Mouse (Mus musculus) embryonic facial prominence, embryonic 14.5 days (tissue): ENCODE results near the gene Cd63. TPM values are rescaled to one million over a fixed set of nuclear protein-coding genes. Genes with fewer than 3 reads are reported as not detected.

Experiments
- ATAC-seq: fragments of 200-750 bp; cut with Nextera tagmentation; 2 replicates; pipeline ENCODE4 v1.8.0; 2017; ENCODE audit warnings: low read depth, moderate number of reproducible peaks, moderate TSS enrichment
- DNase-seq: peaks from one replicate; pipeline ENCODE4 v3.0.0-alpha.2; 2015; ENCODE audit warnings: low spot score
- H3K27ac ChIP-seq: fragments of 300-500 bp; sonication (generic); replicated peaks from 2 replicates; pipeline ENCODE4 v1.5.1; 2014; ENCODE audit warnings: low read depth, mild to moderate bottlenecking, low read length, moderate library complexity
- H3K27me3 ChIP-seq: fragments of 300-500 bp; sonication (generic); replicated peaks from 2 replicates; pipeline ENCODE4 v1.6.1; 2014; ENCODE audit warnings: low read length; ENCODE audit not compliant: control insufficient read depth, insufficient read depth
- H3K36me3 ChIP-seq: fragments of 300-500 bp; sonication (generic); 2 replicates; pipeline ENCODE4 v1.6.1; 2014; ENCODE audit warnings: low read length, mixed read lengths; ENCODE audit not compliant: control insufficient read depth, insufficient read depth
- H3K4me1 ChIP-seq: fragments of 300-500 bp; sonication (generic); 2 replicates; pipeline ENCODE4 v1.6.1; 2014; ENCODE audit warnings: antibody characterized with exemption, low read length; ENCODE audit not compliant: control insufficient read depth, insufficient read depth
- H3K4me2 ChIP-seq: fragments of 300-500 bp; sonication (generic); 2 replicates; pipeline ENCODE4 v1.6.1; 2014; ENCODE audit warnings: low read depth, mild to moderate bottlenecking, low read length, moderate library complexity, mixed read lengths
- H3K4me3 ChIP-seq: fragments of 300-500 bp; sonication (generic); 2 replicates; pipeline ENCODE4 v1.5.1; 2014; ENCODE audit warnings: low read depth, mild to moderate bottlenecking, low read length
- H3K9ac ChIP-seq: fragments of 300-500 bp; sonication (generic); 2 replicates; pipeline ENCODE4 v1.6.1; 2014; ENCODE audit warnings: low read depth, mild to moderate bottlenecking, low read length, moderate library complexity, mixed read lengths
- H3K9me3 ChIP-seq: fragments of 300-500 bp; sonication (generic); 2 replicates; pipeline ENCODE4 v1.6.1; 2016; ENCODE audit warnings: low read length; ENCODE audit not compliant: control insufficient read depth
- WGBS: fragments of 180-500 bp; shearing (Covaris S2); extraction: QIAGEN DNeasy Blood & Tissue Kit; methylation state at CpG from one replicate; pipeline ENCODE4 v1.1.7; 2014; 5-methylcytosine and 5-hydroxymethylcytosine counted together
- polyA plus RNA-seq: library from polyadenylated mRNA; unstranded; fragments of >200 nt; fragmentation: Nextera tagmentation; extraction: Ambion mirVana; gene quantifications from 2 replicates; pipeline ENCODE4 v1.2.1, GENCODE M21; 2014

The Cd63 gene
- polyA plus RNA-seq, 1 experiment from 2014 or later, result 959 TPM

GRCm38 (mm10) chr10:128960142-128960541, 59.4 kb downstream of the Cd63 start:
- ATAC-seq, result no peak

GRCm38 (mm10) chr10:128960590-128961584, 60.1 kb downstream of the Cd63 start, which contains the start of gene Mettl7b:
Gene Mettl7b, minus strand, starts transcription at chr10:128960988.
- Histone ChIP-seq H3K36me3 (no peaks in the 10 kb centered on the region), H3K4me1 (no peaks in the 10 kb centered on the region), H3K9ac (no peak within 1 kb of the TSS), H3K27ac (no peak within 1 kb of the TSS), H3K27me3 (no peaks in the 10 kb centered on the region), H3K4me3 (no peak within 1 kb of the TSS), H3K4me2 (no peak within 1 kb of the TSS), H3K9me3 (no peaks in the 10 kb centered on the region)
- ATAC-seq (no peak), DNase-seq (no peak)
- WGBS, result 71% methylated on average over 12 of the region's 12 CpGs

More at GRCm38 (mm10) chr10:128960142-128960541, 59.4 kb downstream of the Cd63 start:
- H3K4me1 ChIP-seq, result no peaks in the 10 kb centered on the region
- no peaks in the 10 kb centered on the region for H3K9me3 ChIP-seq
- H3K9ac ChIP-seq, result no peak overlapping the region
- H3K27me3 ChIP-seq, result no peaks in the 10 kb centered on the region
- no peaks in the 10 kb centered on the region for H3K36me3 ChIP-seq
- H3K27ac ChIP-seq, result no peak overlapping the region
- no peak overlapping the region for H3K4me2 ChIP-seq
- WGBS, result 76% methylated on average over 4 of the region's 4 CpGs
- no peak for DNase-seq
- H3K4me3 ChIP-seq, result no peak overlapping the region

Other genes starting within 250 kb of the Cd63 start
- gene Suox, start 226.9 kb upstream of the Cd63 start, polyA plus RNA-seq, result 11.1 and 14.4 TPM in 2 replicates
- 74.7 and 75.4 TPM in 2 replicates for gene Rab5b, start 204.7 kb upstream of the Cd63 start, polyA plus RNA-seq
- gene Pmel, start 196.8 kb upstream of the Cd63 start, polyA plus RNA-seq, result 14.0 and 14.6 TPM in 2 replicates
- gene Cdk2, start 196.0 kb upstream of the Cd63 start, polyA plus RNA-seq, result 99.2 and 105 TPM in 2 replicates
- gene Dgka, start 156.1 kb upstream of the Cd63 start, polyA plus RNA-seq, result 16.7 and 17.0 TPM in 2 replicates
- 27.1 and 34.7 TPM in 2 replicates for gene Pym1, start 153.1 kb upstream of the Cd63 start, polyA plus RNA-seq
- gene Mmp19, start 110.1 kb upstream of the Cd63 start, polyA plus RNA-seq, result 1.4 and 1.8 TPM in 2 replicates
- gene Dnajc14, start 96.9 kb upstream of the Cd63 start, polyA plus RNA-seq, result 42.7 and 47.9 TPM in 2 replicates
- gene Tmem198b, start 96.6 kb upstream of the Cd63 start, polyA plus RNA-seq, result 13.7 and 14.9 TPM in 2 replicates
- gene Sarnp, start 83.7 kb upstream of the Cd63 start, polyA plus RNA-seq, result 185 and 194 TPM in 2 replicates
- 49.0 and 49.5 TPM in 2 replicates for gene Ormdl2, start 79.3 kb upstream of the Cd63 start, polyA plus RNA-seq
- 4.7 and 5.0 TPM in 2 replicates for gene Gdf11, start 9.3 kb upstream of the Cd63 start, polyA plus RNA-seq
- 15.5 and 16.0 TPM in 2 replicates for gene Rdh5, start 21.9 kb downstream of the Cd63 start, polyA plus RNA-seq
- 242 and 248 TPM in 2 replicates for gene Bloc1s1, start 23.0 kb downstream of the Cd63 start, polyA plus RNA-seq
- 23.5 and 30.2 TPM in 2 replicates for gene Itga7, start 32.8 kb downstream of the Cd63 start, polyA plus RNA-seq
- not detected in 2 replicates for gene Mettl7b, start 60.0 kb downstream of the Cd63 start, polyA plus RNA-seq
- not detected in 2 replicates for gene Olfr9, start 88.4 kb downstream of the Cd63 start, polyA plus RNA-seq
- gene Olfr763, start 109.8 kb downstream of the Cd63 start, polyA plus RNA-seq, result not detected in 2 replicates
- gene Olfr764-ps1, start 138.9 kb downstream of the Cd63 start, polyA plus RNA-seq, result not detected in 2 replicates
- not detected in 2 replicates for gene Olfr765, start 149.0 kb downstream of the Cd63 start, polyA plus RNA-seq
- gene Olfr766-ps1, start 168.0 kb downstream of the Cd63 start, polyA plus RNA-seq, result not detected in 2 replicates
- gene Olfr767, start 181.9 kb downstream of the Cd63 start, polyA plus RNA-seq, result not detected in 2 replicates
- not detected in 2 replicates for gene Olfr768, start 198.4 kb downstream of the Cd63 start, polyA plus RNA-seq
- gene Olfr769, start 216.9 kb downstream of the Cd63 start, polyA plus RNA-seq, result 0.04 and 0.12 TPM in 2 replicates
- not detected in 2 replicates for gene Olfr770, start 238.0 kb downstream of the Cd63 start, polyA plus RNA-seq